In genomic region chr6:55676663-55677311, GRCm38 (mm10) we compare ENCODE assay signal across 9 mouse cellular contexts. TPM values are rescaled to one million over a fixed set of nuclear protein-coding genes. Genes with fewer than 3 reads are reported as not detected.
A peak's percentile ranks its signal among the peaks of the same experiment; 100 is the strongest.
DNase-seq lines count a peak whose midpoint lies in the region; ATAC-seq lines count a peak whose summit lies in the region.
"Had no signal": no experiment of that assay in that cellular context is flagged by ENCODE, and none has a peak within 500 bp of the region (broad histone marks: within the 10 kb centered on the region; RNA-seq: fewer than 3 reads in every experiment).

No protein-coding gene starts in this region.

- H3K9me3 ChIP-seq in intestine, embryonic 14.5 days (ENCODE audit: control insufficient read depth, low read length): no peaks in the 10 kb centered on the region
- H3K9me3 ChIP-seq in stomach, embryonic 14.5 days (ENCODE audit: control insufficient read depth, low read depth, low read length): no peaks in the 10 kb centered on the region

- peak overlapping the region; percentile 49 for H3K4me2 ChIP-seq in intestine, embryonic 14.5 days (ENCODE audit: low read length)
- H3K4me2 ChIP-seq in stomach, embryonic 14.5 days (replicated peaks; ENCODE audit: low read depth, low read length): peak overlapping the region; percentile 45

- H3K27me3 ChIP-seq in intestine, embryonic 14.5 days (replicated peaks; ENCODE audit: control insufficient read depth, insufficient read depth, low read length): peaks cover 14% of the 10 kb centered on the region
- 0 out of 2 replicates have a peak, but pooled peaks cover 2% of the 10 kb centered on the region for H3K27me3 ChIP-seq in stomach, embryonic 14.5 days (ENCODE audit: control insufficient read depth, insufficient read depth, low read length)

- ATAC-seq in intestine, embryonic 14.5 days (replicated peaks; ENCODE audit: low FRiP score, low TSS enrichment, low read depth): peak; percentile 27; the same call in 1 of the 2 replicates
- ATAC-seq in megakaryocyte progenitor cell, adult 5-6 weeks (replicated peaks; ENCODE audit: poor library complexity): peak; percentile 71
- ATAC-seq in stomach, embryonic 14.5 days (ENCODE audit: insufficient number of reproducible peaks, insufficient read depth, low FRiP score, low read depth): peak; percentile 58; the same call in 1 of the 2 replicates
- no peak for ATAC-seq in monocyte, adult 5-6 weeks (replicated peaks; ENCODE audit: insufficient number of reproducible peaks, low FRiP score, low TSS enrichment, poor library complexity, severe bottlenecking)

- no peaks in the 10 kb centered on the region for H3K4me1 ChIP-seq in intestine, embryonic 14.5 days (replicated peaks; ENCODE audit: control insufficient read depth, insufficient read depth, low read length)
- peaks cover 10% of the 10 kb centered on the region; the same call in 1 of the 2 replicates for H3K4me1 ChIP-seq in stomach, embryonic 14.5 days (ENCODE audit: control insufficient read depth, insufficient read depth, low read length)

- no peak overlapping the region for H3K9ac ChIP-seq in intestine, embryonic 14.5 days (ENCODE audit: low read length)
- H3K9ac ChIP-seq in stomach, embryonic 14.5 days (replicated peaks; ENCODE audit: low read depth, low read length): no peak overlapping the region

- WGBS in intestine, embryonic 14.5 days: 4% methylated on average over 27 of the region's 27 CpGs
- 3% methylated on average over 27 of the region's 27 CpGs for WGBS in stomach, embryonic 14.5 days

- H3K36me3 ChIP-seq in intestine, embryonic 14.5 days (ENCODE audit: control insufficient read depth, insufficient read depth, low read length): no peaks in the 10 kb centered on the region
- H3K36me3 ChIP-seq in stomach, embryonic 14.5 days (ENCODE audit: control insufficient read depth, insufficient read depth, low read length): no peaks in the 10 kb centered on the region

- peak overlapping the region; percentile 13; the same call in 1 of the 2 replicates for H3K4me3 ChIP-seq in intestine, embryonic 14.5 days (ENCODE audit: low read depth, low read length)
- peak overlapping the region; percentile 12 for H3K4me3 ChIP-seq in stomach, embryonic 14.5 days (ENCODE audit: low read depth, low read length)

- DNase-seq in layer of hippocampus, adult 11-12 months (ENCODE audit: low spot score): peak; percentile 30
- DNase-seq in layer of hippocampus, adult 9-10 months (ENCODE audit: low spot score): no peak
- peak; percentile 65 to 67 for DNase-seq in cerebellum, postnatal 14 days
- peak; percentile 39 to 40 for DNase-seq in frontal cortex, postnatal 14 days (ENCODE audit: low spot score in 2 of 2)
- peak; percentile 56 for DNase-seq in intestine, embryonic 14.5 days (ENCODE audit: low spot score)

- no peak overlapping the region for H3K27ac ChIP-seq in intestine, embryonic 14.5 days (ENCODE audit: low read depth)
- H3K27ac ChIP-seq in stomach, embryonic 14.5 days (ENCODE audit: low read length): no peak overlapping the region

RNA-seq across cellular contexts. Expression of gene Neurod6, which starts 4.3 kb away (rescaled TPM):
- polyA plus RNA-seq in intestine, embryonic 14.5 days (2014; fragmentation: Nextera tagmentation; extraction: Ambion mirVana): not detected in 2 replicates
- not detected in 2 replicates for total RNA-seq in megakaryocyte progenitor cell, adult 5-6 weeks (2015)
- not detected in 2 replicates for total RNA-seq in megakaryocyte progenitor cell, adult 5-6 weeks (2017)
- polyA plus RNA-seq in stomach, embryonic 14.5 days (2014; fragmentation: Nextera tagmentation; extraction: Ambion mirVana): not detected in 2 replicates
- not detected in 3 replicates for total RNA-seq in monocyte, adult 5-6 weeks (2017)
- polyA plus RNA-seq: liver, embryonic 16.5 days had no signal
